Mouse (Mus musculus): ENCODE results near the gene Impg2. TPM values are rescaled to one million over a fixed set of nuclear protein-coding genes. Genes with fewer than 3 reads are reported as not detected.

Gene Impg2
- polyA plus RNA-seq (2012; rRNA removed), result 0.07 TPM in 2 replicates

DNA sequence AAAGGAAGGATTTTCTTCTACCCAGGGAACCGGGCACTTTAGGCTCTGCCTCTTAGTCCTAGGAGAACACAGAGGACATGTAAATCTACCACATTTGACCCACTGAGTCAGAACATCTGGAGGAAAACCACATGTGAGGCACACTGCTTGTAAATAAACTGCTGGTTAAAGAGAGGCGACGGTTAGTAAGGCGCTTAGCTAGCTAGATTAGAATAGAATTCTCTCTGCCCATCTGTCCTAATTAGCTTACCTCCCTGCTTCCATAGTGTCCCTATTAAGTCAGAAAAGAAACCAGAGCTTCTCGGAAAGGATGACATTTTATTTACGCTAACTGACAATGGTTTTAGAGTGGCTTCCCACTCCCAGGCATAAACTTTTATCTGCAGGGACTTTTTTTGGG lies at the start of gene Impg2:
Gene Impg2, plus strand, starts transcription at position 263 of the 400 bp plus-strand sequence.
- Histone ChIP-seq H3K36me3 (ENCODE audit: control insufficient read depth, insufficient read depth, low read length) (no peaks in the 10 kb centered on the region), H3K27ac (ENCODE audit: insufficient read depth, low read length) (no peak within 1 kb of the TSS), H3K27me3 (ENCODE audit: control insufficient read depth, insufficient read depth, low read length) (no peaks in the 10 kb centered on the region), H3K4me3 (ENCODE audit: extremely low read depth, insufficient read depth, insufficient read length) (no peak within 1 kb of the TSS), H3K4me1 (ENCODE audit: control insufficient read depth, insufficient read depth, insufficient read length) (no peaks in the 10 kb centered on the region)
- TF ChIP-seq CTCF (IDR thresholded peaks at IDR 0.05; ENCODE audit: extremely low read depth, insufficient read depth, insufficient read length, insufficient replicate concordance) (no peak), POLR2A (IDR thresholded peaks at IDR 0.05; ENCODE audit: low read depth, low read length) (no peak)
- no peak for DNase-seq (ENCODE audit: low read depth in 1 of 2, low spot score in 2 of 2)
- 89% methylated on average over 6 of the region's 6 CpGs for WGBS

- no peak overlapping the region for H3K4me3 ChIP-seq (ENCODE audit: extremely low read depth, insufficient read depth, insufficient read length)
- H3K27me3 ChIP-seq (ENCODE audit: control insufficient read depth, insufficient read depth, low read length), result no peaks in the 10 kb centered on the region
- peaks cover 5% of the 10 kb centered on the region for H3K36me3 ChIP-seq (ENCODE audit: control insufficient read depth, insufficient read depth, low read length)
- no peak overlapping the region for H3K27ac ChIP-seq (ENCODE audit: insufficient read depth, low read length)
- DNase-seq (ENCODE audit: low read depth in 1 of 2, low spot score in 2 of 2), result no peak
- H3K4me1 ChIP-seq (ENCODE audit: control insufficient read depth, insufficient read depth, insufficient read length), result no peaks in the 10 kb centered on the region
- 93% methylated on average over 7 of the region's 7 CpGs for WGBS
- no peak for TF ChIP-seq CTCF (IDR thresholded peaks at IDR 0.05; ENCODE audit: extremely low read depth, insufficient read depth, insufficient read length, insufficient replicate concordance)
- TF ChIP-seq POLR2A (IDR thresholded peaks at IDR 0.05; ENCODE audit: low read depth, low read length), result no peak
Observed at GRCm38 (mm10) chr16:56163466-56163865, 40.6 kb upstream of the Impg2 start.

DNA sequence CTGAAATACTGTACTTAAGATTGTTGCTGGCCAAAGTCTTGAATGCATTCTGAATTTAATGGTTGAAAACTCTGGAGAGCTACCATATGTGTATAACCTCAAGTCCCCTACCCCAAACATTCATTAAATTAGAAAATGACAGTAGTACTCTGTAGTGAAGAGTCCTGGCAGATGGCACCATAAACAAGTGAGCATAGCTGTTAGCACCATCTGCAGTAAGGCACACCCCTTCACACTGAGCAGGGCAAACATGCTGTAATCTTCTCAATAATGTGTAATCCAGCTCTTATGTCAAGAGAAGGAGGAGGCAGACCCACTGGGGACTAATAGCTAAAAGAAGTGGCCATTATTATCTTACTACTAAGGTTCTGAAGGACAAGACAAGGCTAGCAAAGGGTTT lies 33.9 kb upstream of the Impg2 start:
- Histone ChIP-seq H3K36me3 (ENCODE audit: control insufficient read depth, insufficient read depth, low read length) (peaks cover 14% of the 10 kb centered on the region), H3K4me1 (ENCODE audit: control insufficient read depth, insufficient read depth, insufficient read length) (no peaks in the 10 kb centered on the region), H3K27ac (ENCODE audit: insufficient read depth, low read length) (no peak overlapping the region), H3K27me3 (ENCODE audit: control insufficient read depth, insufficient read depth, low read length) (no peaks in the 10 kb centered on the region), H3K4me3 (ENCODE audit: extremely low read depth, insufficient read depth, insufficient read length) (no peak overlapping the region)
- DNase-seq (ENCODE audit: low read depth in 1 of 2, low spot score in 2 of 2), result no peak
- TF ChIP-seq CTCF (IDR thresholded peaks at IDR 0.05; ENCODE audit: extremely low read depth, insufficient read depth, insufficient read length, insufficient replicate concordance) (no peak), POLR2A (IDR thresholded peaks at IDR 0.05; ENCODE audit: low read depth, low read length) (no peak)

- Histone ChIP-seq H3K4me1 (ENCODE audit: control insufficient read depth, insufficient read depth, insufficient read length) (no peaks in the 10 kb centered on the region), H3K36me3 (ENCODE audit: control insufficient read depth, insufficient read depth, low read length) (peaks cover 14% of the 10 kb centered on the region), H3K27me3 (ENCODE audit: control insufficient read depth, insufficient read depth, low read length) (no peaks in the 10 kb centered on the region), H3K27ac (ENCODE audit: insufficient read depth, low read length) (no peak overlapping the region), H3K4me3 (ENCODE audit: extremely low read depth, insufficient read depth, insufficient read length) (no peak overlapping the region)
- WGBS, result 86% methylated on average over 8 of the region's 8 CpGs
- no peak for DNase-seq (ENCODE audit: low read depth in 1 of 2, low spot score in 2 of 2)
- TF ChIP-seq POLR2A (IDR thresholded peaks at IDR 0.05; ENCODE audit: low read depth, low read length) (no peak), CTCF (IDR thresholded peaks at IDR 0.05; ENCODE audit: extremely low read depth, insufficient read depth, insufficient read length, insufficient replicate concordance) (no peak)
Observed at GRCm38 (mm10) chr16:56175867-56176581, 28.1 kb upstream of the Impg2 start.

DNA sequence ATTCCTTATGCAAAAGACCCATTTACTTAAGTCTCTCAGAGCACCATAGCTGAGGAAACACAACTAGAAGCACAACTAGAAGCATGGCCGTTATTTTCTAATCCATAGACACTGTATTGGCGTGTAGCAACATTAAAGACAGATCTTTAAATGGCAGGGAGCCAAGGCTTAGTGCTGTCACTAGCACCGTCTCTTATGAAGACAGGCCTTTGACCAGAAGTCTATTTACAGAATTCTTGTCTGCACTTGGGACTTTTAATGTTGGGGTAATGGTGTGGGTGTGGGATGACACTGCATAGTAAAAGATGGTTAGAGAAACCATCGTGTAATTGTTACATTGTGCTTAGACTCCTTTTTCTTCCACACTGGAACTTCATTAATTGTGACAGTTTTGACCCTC lies 17.2 kb upstream of the Impg2 start:
- WGBS, result 95% methylated on average over 4 of the region's 4 CpGs
- Histone ChIP-seq H3K4me1 (ENCODE audit: control insufficient read depth, insufficient read depth, insufficient read length) (no peaks in the 10 kb centered on the region), H3K36me3 (ENCODE audit: control insufficient read depth, insufficient read depth, low read length) (peaks cover 15% of the 10 kb centered on the region), H3K27ac (ENCODE audit: insufficient read depth, low read length) (no peak overlapping the region), H3K27me3 (ENCODE audit: control insufficient read depth, insufficient read depth, low read length) (no peaks in the 10 kb centered on the region), H3K4me3 (ENCODE audit: extremely low read depth, insufficient read depth, insufficient read length) (no peak overlapping the region)
- TF ChIP-seq CTCF (IDR thresholded peaks at IDR 0.05; ENCODE audit: extremely low read depth, insufficient read depth, insufficient read length, insufficient replicate concordance), result no peak
- TF ChIP-seq POLR2A (IDR thresholded peaks at IDR 0.05; ENCODE audit: low read depth, low read length), result no peak
- no peak for DNase-seq (ENCODE audit: low read depth in 1 of 2, low spot score in 2 of 2)

DNA sequence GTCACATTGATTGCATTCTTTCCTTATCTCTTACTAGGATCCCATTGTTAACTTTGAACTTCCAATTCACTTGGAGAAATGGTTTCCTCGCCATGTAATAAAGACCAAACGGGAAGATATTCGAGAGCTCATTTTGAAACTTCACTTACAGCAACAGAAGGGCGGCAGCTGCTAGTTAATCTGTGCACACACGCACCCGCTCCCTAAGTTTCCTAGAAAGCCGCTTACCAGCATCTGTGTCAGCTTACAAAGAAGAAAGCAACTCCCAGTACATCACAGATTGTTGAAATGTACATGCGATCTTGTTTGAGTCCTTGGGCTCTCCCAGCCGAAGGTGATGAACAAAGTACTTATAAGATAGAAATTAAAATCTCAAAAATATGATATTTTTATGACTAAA lies 15.9 kb upstream of the Impg2 start:
- WGBS, result 94% methylated on average over 9 of the region's 9 CpGs
- Histone ChIP-seq H3K27me3 (ENCODE audit: control insufficient read depth, insufficient read depth, low read length) (no peaks in the 10 kb centered on the region), H3K27ac (ENCODE audit: insufficient read depth, low read length) (no peak overlapping the region), H3K36me3 (ENCODE audit: control insufficient read depth, insufficient read depth, low read length) (peaks cover 15% of the 10 kb centered on the region), H3K4me3 (ENCODE audit: extremely low read depth, insufficient read depth, insufficient read length) (no peak overlapping the region), H3K4me1 (ENCODE audit: control insufficient read depth, insufficient read depth, insufficient read length) (no peaks in the 10 kb centered on the region)
- no peak for TF ChIP-seq CTCF (IDR thresholded peaks at IDR 0.05; ENCODE audit: extremely low read depth, insufficient read depth, insufficient read length, insufficient replicate concordance)
- no peak for TF ChIP-seq POLR2A (IDR thresholded peaks at IDR 0.05; ENCODE audit: low read depth, low read length)
- no peak for DNase-seq (ENCODE audit: low read depth in 1 of 2, low spot score in 2 of 2)

DNA sequence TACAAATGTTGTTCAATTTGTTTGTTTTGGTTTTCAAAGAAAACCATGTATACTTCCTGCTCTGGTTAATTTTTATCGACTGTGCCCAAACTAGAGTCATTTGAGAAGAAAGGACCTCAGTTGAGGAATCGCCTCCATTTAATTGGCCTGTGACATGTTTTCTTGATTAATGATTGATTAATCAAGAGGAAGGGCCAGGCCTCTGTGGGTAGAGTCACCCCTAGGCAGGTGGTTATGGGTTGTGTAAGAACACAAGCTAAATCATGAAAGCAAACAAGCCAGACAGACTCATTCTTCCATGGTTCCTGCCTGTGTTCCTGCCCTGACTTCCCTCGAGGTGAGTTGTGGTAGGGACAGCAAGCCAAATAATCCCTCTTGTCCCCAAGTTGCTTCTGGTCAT lies 8.6 kb downstream of the Impg2 start:
- no peak overlapping the region for H3K27ac ChIP-seq (ENCODE audit: insufficient read depth, low read length)
- no peaks in the 10 kb centered on the region for H3K36me3 ChIP-seq (ENCODE audit: control insufficient read depth, insufficient read depth, low read length)
- no peaks in the 10 kb centered on the region for H3K4me1 ChIP-seq (ENCODE audit: control insufficient read depth, insufficient read depth, insufficient read length)
- 75% methylated on average over 3 of the region's 3 CpGs for WGBS
- no peaks in the 10 kb centered on the region for H3K27me3 ChIP-seq (ENCODE audit: control insufficient read depth, insufficient read depth, low read length)
- TF ChIP-seq CTCF (IDR thresholded peaks at IDR 0.05; ENCODE audit: extremely low read depth, insufficient read depth, insufficient read length, insufficient replicate concordance) (no peak), POLR2A (IDR thresholded peaks at IDR 0.05; ENCODE audit: low read depth, low read length) (no peak)
- no peak overlapping the region for H3K4me3 ChIP-seq (ENCODE audit: extremely low read depth, insufficient read depth, insufficient read length)
- DNase-seq (ENCODE audit: low read depth in 1 of 2, low spot score in 2 of 2), result no peak
